Mouse (Mus musculus) mouse trophoblast stem cell (cell line): ENCODE measurements around the gene Spaar.
"Not testable (repeated sequence)": the region's sequence is repeated elsewhere in the genome, so short reads cannot be mapped to it uniquely, and the experiment has no call there.

Source experiments
- in situ Hi-C, 2 experiments: fragments of 300-500 bp; cut with MseI, MboI; formaldehyde crosslinking; loops; 2 replicates in 1 of 2; 3 replicates in 1 of 2; pipeline ENCODE4 v1.15.1; 2025

The Spaar gene

GRCm38 (mm10) chr4:43795296-43795695 lies 65.5 kb downstream of the Spaar start:
- in situ Hi-C loops = no loop called here

- in situ Hi-C loops = not testable (repeated sequence)
Measured at GRCm38 (mm10) chr4:43795844-43796243, 66.0 kb downstream of the Spaar start.

GRCm38 (mm10) chr4:43798936-43799335 lies 69.1 kb downstream of the Spaar start:
- in situ Hi-C loops = no loop called here
